ENCODE assay signal across 22 mouse cellular contexts in the genomic region with DNA sequence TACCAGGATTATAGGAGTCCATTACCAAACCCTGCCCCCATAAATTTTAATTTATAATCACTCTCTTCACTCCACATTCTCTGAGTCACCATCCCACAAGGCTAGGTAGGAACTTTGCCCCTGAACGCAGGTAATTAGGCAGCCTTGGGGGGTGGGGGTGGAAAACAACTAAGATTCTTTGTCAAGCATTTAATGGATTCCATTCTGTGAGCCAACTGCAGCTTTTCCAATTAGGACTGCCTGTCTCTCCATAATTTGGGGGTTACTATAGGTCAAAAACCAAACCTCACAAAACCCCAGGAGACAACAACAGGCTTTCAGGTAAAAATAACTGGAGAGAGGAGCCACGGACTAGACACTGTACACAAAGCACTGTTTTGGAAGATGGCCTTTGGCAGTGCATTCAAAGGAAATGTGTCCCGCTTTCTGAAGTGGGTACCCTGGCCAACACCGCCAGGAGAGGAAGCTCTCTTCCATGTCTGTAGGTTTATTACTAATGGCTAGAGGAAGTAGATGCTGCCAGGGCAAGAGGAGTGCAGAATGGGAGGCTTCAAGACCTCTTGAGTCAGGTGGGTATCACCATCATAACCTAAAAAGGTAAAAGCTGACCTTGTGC. TPM values are rescaled to one million over a fixed set of nuclear protein-coding genes. Genes with fewer than 3 reads are reported as not detected.
A peak's percentile ranks its signal among the peaks of the same experiment; 100 is the strongest.
DNase-seq lines count a peak whose midpoint lies in the region; ATAC-seq and TF ChIP-seq lines count a peak whose summit lies in the region.
"Had no signal": no experiment of that assay in that cellular context is flagged by ENCODE, and none has a peak within 500 bp of the region (broad histone marks: within the 10 kb centered on the region; RNA-seq: fewer than 3 reads in every experiment).

No protein-coding gene starts in this region.

- no peaks in the 10 kb centered on the region for H3K9me3 ChIP-seq in midbrain, embryonic 11.5 days (ENCODE audit: control insufficient read depth, low read length)
- no peaks in the 10 kb centered on the region for H3K9me3 ChIP-seq in midbrain, embryonic 15.5 days
- H3K9me3 ChIP-seq: embryonic facial prominence, embryonic 12.5 days; forebrain, embryonic 12.5 days; heart, embryonic 10.5 days; hindbrain, embryonic 10.5 days; intestine, embryonic 15.5 days had no signal

- H3K9ac ChIP-seq in midbrain, embryonic 11.5 days (ENCODE audit: low read length) = no peak overlapping the region
- no peak overlapping the region for H3K9ac ChIP-seq in midbrain, embryonic 15.5 days
- H3K9ac ChIP-seq: embryonic facial prominence, embryonic 12.5 days; forebrain, embryonic 12.5 days; hindbrain, embryonic 14.5 days; intestine, embryonic 15.5 days had no signal

- WGBS in midbrain, embryonic 11.5 days = 87% methylated on average over 4 of the region's 4 CpGs
- WGBS in midbrain, embryonic 15.5 days = 82% methylated on average over 4 of the region's 4 CpGs

- H3K4me1 ChIP-seq in midbrain, embryonic 11.5 days (ENCODE audit: control insufficient read depth, insufficient read depth, low read length) = no peaks in the 10 kb centered on the region
- H3K4me1 ChIP-seq in midbrain, embryonic 15.5 days = peaks cover 6% of the 10 kb centered on the region; the same call in 1 of the 2 replicates

- H3K4me2 ChIP-seq in midbrain, embryonic 11.5 days = no peak overlapping the region
- no peak overlapping the region for H3K4me2 ChIP-seq in midbrain, embryonic 15.5 days
- H3K4me2 ChIP-seq: embryonic facial prominence, embryonic 12.5 days; forebrain, embryonic 12.5 days; hindbrain, embryonic 14.5 days; intestine, embryonic 15.5 days had no signal

- no peak for ATAC-seq in midbrain, embryonic 11.5 days (ENCODE audit: low FRiP score)
- no peak for ATAC-seq in midbrain, embryonic 15.5 days (replicated peaks)
- ATAC-seq: forebrain, embryonic 16.5 days; intestine, embryonic 15.5 days had no signal

- no peaks in the 10 kb centered on the region for H3K36me3 ChIP-seq in midbrain, embryonic 11.5 days (ENCODE audit: control insufficient read depth, insufficient read depth, low read length)
- 0 out of 2 replicates have a peak, but pooled peaks cover 2% of the 10 kb centered on the region for H3K36me3 ChIP-seq in midbrain, embryonic 15.5 days (replicated peaks)
- H3K36me3 ChIP-seq: embryonic facial prominence, embryonic 12.5 days had no signal

- H3K27me3 ChIP-seq in midbrain, embryonic 11.5 days (ENCODE audit: control insufficient read depth, insufficient read depth, low read length) = no peaks in the 10 kb centered on the region
- H3K27me3 ChIP-seq in midbrain, embryonic 15.5 days (replicated peaks) = no peaks in the 10 kb centered on the region
- H3K27me3 ChIP-seq: embryonic facial prominence, embryonic 12.5 days; forebrain, embryonic 12.5 days; intestine, embryonic 15.5 days had no signal

- H3K27ac ChIP-seq in gastrocnemius, adult 2 months = peak overlapping the region; percentile 87
- H3K27ac ChIP-seq in midbrain, embryonic 11.5 days (ENCODE audit: low read depth, low read length) = no peak overlapping the region
- no peak overlapping the region for H3K27ac ChIP-seq in midbrain, embryonic 15.5 days
- H3K27ac ChIP-seq: forebrain, embryonic 12.5 days; heart, embryonic 10.5 days; hindbrain, embryonic 10.5 days; hindbrain, embryonic 14.5 days; intestine, embryonic 15.5 days had no signal

- intact Hi-C loops in gastrocnemius, adult 2 months (cut with DNase I) = loop anchor here (5.0 kb wide), 1 partner anchor 41 kb away; no protein-coding TSS in a partner anchor

- no peak for TF ChIP-seq CTCF in gastrocnemius, adult 2 months (IDR thresholded peaks at IDR 0.05)

- H3K4me3 ChIP-seq in gastrocnemius, adult 2 months = no peak overlapping the region
- H3K4me3 ChIP-seq in midbrain, embryonic 11.5 days (ENCODE audit: low read depth, low read length) = no peak overlapping the region
- no peak overlapping the region for H3K4me3 ChIP-seq in midbrain, embryonic 15.5 days
- H3K4me3 ChIP-seq: embryonic facial prominence, embryonic 12.5 days; forebrain, embryonic 12.5 days; heart, embryonic 10.5 days; hindbrain, embryonic 10.5 days; intestine, embryonic 15.5 days had no signal

- DNase-seq in gastrocnemius, adult 2 months = no peak
- no peak for DNase-seq in gastrocnemius, adult 18-20 months (ENCODE audit: low spot score)
- peak; percentile 67 for DNase-seq in kidney, adult 9 months
- DNase-seq in kidney, postnatal 4 days = no peak
- peak; percentile 70 for DNase-seq in midbrain, embryonic 11.5 days (ENCODE audit: low spot score, missing footprints)
- DNase-seq in neural tube, embryonic 10.5 days (ENCODE audit: extremely low spot score, low spot score) = no peak
- DNase-seq: adrenal gland, adult 8-10 months; adrenal gland, postnatal 36 days; cerebellum, adult 11-12 months; embryo, embryonic 11 days; gastrocnemius, postnatal 25 days had no signal

RNA-seq across cellular contexts. Expression of a gene that starts 13.3 kb away (rescaled TPM):
- total RNA-seq in gastrocnemius, adult 2 months (2021) = 10 to 100 TPM; 13.2 to 21.8 TPM
- total RNA-seq in gastrocnemius, adult 18-20 months (2021) = 10 to 100 TPM; 10.9 to 16.1 TPM
- polyA plus RNA-seq in midbrain, embryonic 11.5 days (2014; fragmentation: Nextera tagmentation; extraction: Ambion mirVana) = 13.4 and 13.9 TPM in 2 replicates
- 10.9 and 11.3 TPM in 2 replicates for polyA plus RNA-seq in midbrain, embryonic 15.5 days (2015; fragmentation: Nextera tagmentation; extraction: Ambion mirVana)

RNA-seq across cellular contexts. Expression of a gene that starts 41.2 kb away (rescaled TPM):
- not detected for total RNA-seq in gastrocnemius, adult 2 months (2021)
- not detected for total RNA-seq in gastrocnemius, adult 18-20 months (2021)
- 0.23 TPM in 1 of 2 replicates, not detected in the other for polyA plus RNA-seq in midbrain, embryonic 11.5 days (2014; fragmentation: Nextera tagmentation; extraction: Ambion mirVana)
- 4.8 and 5.5 TPM in 2 replicates for polyA plus RNA-seq in midbrain, embryonic 15.5 days (2015; fragmentation: Nextera tagmentation; extraction: Ambion mirVana)
- total RNA-seq: adrenal gland, adult 8-10 months; adrenal gland, postnatal 36 days; common myeloid progenitor, adult 5-6 weeks; gastrocnemius, postnatal 25 days; granulocyte monocyte progenitor cell, adult 5-6 weeks; heart, postnatal 25 days had no signal
- polyA plus RNA-seq: heart, embryonic 10.5 days had no signal

Comparison
In these comparisons a context has a peak if more than half of its experiments do, and no peak if none do; other contexts are left out.
1. DNase-seq: peak in kidney, adult 9 months (single experiment) and midbrain, embryonic 11.5 days (single experiment); none in gastrocnemius, adult 2 months (single experiment), gastrocnemius, adult 18-20 months (single experiment), kidney, postnatal 4 days (0 of 2) and neural tube, embryonic 10.5 days (single experiment).